Mouse (Mus musculus): Measurements from ENCODE around the gene Sult3a2. TPM values are rescaled to one million over a fixed set of nuclear protein-coding genes. Genes with fewer than 3 reads are reported as not detected.
"Not testable (repeated sequence)": the region's sequence is repeated elsewhere in the genome, so short reads cannot be mapped to it uniquely, and the experiment has no call there.

Gene Sult3a2
- not detected in 3 replicates for total RNA-seq (2017)

DNA sequence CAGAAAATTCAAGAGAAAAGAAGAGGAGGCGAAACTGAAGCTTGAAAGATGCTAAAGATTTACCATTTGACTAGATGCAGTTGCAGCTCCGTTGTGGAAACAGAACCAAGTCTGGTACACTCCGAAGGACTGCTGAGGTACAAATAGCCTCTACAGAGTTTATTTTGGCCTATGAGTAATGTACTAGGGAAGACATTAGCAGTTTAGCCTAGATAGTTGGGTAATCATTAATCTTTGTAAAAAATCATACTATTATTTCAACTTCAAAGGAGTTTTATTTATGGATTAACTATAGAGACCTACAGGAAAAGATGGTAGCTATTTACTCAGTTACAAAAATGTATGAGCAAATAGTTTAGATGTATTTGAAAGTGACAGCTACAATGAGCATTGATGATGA lies at the start of gene Sult3a2:
Sult3a2 (minus strand) TSS at position 101 of the 400 bp plus-strand sequence.
- no peak for ATAC-seq (replicated peaks; ENCODE audit: insufficient number of reproducible peaks, low FRiP score, low TSS enrichment, poor library complexity, severe bottlenecking)

DNA sequence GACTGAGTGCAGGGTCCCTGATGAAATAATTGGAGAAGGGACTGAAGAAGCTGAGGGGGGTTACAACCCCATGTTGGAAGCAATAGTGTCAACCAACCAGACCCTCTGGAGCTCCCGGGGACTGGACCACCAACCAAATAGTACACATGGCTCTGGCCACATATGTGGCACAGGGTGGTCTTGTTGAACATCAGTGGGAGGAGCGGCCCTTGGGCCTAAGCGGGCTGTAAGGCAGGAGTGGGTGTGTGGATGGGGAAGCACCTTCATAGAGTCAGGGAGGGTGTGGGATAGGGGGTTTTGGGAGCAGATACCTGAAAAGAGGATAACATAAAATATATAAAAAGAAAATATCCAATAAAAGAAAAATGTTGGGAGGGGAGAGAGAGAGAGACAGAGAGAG lies 34.4 kb upstream of the Sult3a2 start:
- no peak for ATAC-seq (replicated peaks; ENCODE audit: insufficient number of reproducible peaks, low FRiP score, low TSS enrichment, poor library complexity, severe bottlenecking)

DNA sequence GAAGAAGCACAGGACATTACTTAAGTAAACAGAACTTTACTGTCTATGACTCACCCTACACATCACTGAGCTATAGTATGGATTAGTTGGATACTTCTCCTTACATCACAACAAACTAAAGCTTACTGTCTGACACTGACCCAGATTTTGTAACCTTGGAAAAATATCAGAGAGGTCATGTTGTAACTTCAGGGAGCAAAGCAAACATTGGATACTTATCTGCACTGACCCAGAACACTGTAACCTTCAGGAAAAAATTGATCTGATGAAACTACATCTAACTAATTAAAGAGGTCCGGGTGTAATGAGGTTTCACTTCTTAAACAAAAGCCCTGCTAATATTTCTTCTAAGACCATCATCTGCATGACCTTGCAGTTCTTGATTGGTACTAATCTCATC lies 30.4 kb upstream of the Sult3a2 start:
- ATAC-seq (replicated peaks; ENCODE audit: insufficient number of reproducible peaks, low FRiP score, low TSS enrichment, poor library complexity, severe bottlenecking): no peak

DNA sequence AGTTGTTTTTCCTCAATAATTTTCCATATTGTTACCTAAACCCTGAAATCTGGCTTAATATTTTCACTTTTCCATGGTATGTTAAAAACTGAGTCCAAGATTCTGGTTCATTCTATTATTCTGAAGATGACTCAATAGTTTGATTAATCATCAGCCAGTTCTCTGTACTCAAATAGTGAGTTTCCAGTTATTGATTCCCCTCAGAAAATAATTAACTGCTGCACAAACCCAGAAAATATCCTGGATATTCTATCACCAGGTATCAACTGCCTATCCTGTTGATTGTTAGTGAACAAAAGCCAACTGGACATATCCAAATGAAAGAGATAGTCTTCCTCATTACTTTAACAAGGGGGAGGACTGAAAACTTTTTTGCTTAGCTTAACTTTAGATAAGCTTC lies 27.8 kb upstream of the Sult3a2 start:
- ATAC-seq (replicated peaks; ENCODE audit: insufficient number of reproducible peaks, low FRiP score, low TSS enrichment, poor library complexity, severe bottlenecking): no peak

DNA sequence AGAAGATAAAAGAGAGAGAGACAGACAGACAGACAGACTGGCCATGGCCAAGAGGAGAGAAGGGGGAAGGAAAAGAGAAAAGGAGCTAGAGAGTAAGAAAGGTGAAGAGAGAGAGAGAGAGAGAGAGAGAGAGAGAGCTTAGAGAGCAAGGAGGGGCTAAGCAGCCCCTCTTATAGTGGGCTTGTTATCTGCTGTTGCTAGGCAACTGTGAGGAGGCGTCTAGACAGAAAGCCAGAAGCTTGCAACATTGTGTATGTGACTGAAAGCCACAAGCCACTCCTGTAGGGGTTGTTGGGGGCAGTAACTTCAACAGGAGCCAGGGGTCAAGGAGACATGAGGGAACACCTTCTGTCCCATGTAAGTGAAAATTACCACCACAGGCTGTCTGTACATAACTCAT lies 25.3 kb upstream of the Sult3a2 start:
- no peak for ATAC-seq (replicated peaks; ENCODE audit: insufficient number of reproducible peaks, low FRiP score, low TSS enrichment, poor library complexity, severe bottlenecking)

DNA sequence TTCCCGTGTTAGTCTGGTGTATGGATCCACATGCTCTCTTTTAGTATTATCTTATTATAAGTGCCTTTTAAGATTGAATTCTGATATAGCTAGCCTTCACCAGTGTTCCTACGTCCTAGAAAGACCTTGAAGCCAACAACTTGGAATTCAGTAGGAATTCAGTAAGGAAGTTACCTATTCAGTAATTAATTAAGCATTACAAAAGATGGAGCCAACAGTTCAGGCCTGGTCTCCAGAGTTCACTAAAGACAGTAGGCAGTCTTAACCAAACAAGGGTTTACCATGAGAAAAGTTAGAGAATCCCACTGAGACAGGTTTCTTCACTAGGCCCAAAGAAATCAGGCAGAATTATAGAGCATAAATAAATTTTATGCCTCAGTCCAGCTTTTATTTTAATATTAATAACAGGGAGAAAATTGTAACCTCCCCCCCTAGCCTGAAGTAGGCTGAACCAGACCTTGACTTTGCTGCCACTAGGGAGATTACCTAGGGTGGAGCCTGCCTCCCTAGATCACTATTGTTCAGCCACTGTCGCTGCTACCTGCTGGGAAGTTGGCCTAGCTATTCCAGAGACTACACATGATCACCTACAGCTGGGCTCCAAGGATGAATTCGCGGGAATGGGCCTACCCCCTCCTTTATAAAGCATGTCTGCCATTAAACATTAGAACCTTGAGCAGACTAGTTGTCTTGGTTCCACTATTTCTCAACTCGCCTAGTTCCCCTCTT lies 10.9 kb upstream of the Sult3a2 start:
- ATAC-seq (replicated peaks; ENCODE audit: insufficient number of reproducible peaks, low FRiP score, low TSS enrichment, poor library complexity, severe bottlenecking): not testable (repeated sequence)

DNA sequence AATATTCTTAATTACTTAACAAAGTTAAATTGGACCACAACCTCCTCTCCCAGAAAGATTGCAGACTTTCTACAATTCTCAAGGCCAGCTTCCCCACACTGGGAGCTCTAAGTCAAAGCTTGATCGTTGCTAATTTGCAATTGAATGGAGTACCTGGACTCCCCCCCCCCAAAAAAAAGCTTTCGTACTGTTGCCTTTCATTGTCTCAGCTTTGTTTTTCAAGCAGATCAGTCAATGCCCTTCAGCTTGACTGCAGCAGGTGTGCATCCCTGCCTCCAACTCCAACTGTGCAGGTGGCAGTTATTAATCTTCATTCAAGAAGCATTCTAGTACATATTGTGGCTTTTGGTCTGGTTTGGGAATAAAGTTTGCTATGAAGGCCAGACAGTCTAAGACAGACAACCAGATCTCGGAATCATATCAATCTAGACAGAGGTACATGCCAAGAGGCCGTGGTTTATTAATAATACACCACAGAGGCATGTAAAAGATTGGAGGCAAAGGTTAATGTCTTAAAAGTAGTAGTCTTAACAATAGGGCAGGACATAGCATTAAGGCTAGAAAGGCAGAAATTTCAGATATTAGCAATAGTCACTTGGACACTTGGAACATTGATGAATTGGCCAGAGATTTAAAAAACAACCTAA lies 9.9 kb upstream of the Sult3a2 start:
- not testable (repeated sequence) for ATAC-seq (replicated peaks; ENCODE audit: insufficient number of reproducible peaks, low FRiP score, low TSS enrichment, poor library complexity, severe bottlenecking)

DNA sequence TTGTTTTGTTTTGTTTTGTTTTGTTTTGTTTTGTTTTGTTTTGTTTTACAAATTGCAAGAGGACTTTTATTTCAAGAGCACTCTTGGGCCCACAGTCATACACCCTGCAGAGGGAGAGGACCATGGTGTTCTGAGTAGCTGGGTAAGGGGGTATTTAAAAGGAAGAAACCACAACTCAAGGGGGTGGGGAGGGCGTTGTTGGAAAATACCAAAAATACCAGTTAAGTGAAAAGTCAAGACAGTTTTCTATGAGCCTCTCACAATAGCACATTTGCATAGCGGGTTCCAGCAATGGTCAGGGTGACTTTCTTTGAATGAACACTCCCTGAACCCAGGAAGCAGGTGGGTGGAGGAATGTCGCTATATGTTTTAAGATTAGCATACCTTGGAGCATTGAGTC lies 5.7 kb upstream of the Sult3a2 start:
- ATAC-seq (replicated peaks; ENCODE audit: insufficient number of reproducible peaks, low FRiP score, low TSS enrichment, poor library complexity, severe bottlenecking): not testable (repeated sequence)

DNA sequence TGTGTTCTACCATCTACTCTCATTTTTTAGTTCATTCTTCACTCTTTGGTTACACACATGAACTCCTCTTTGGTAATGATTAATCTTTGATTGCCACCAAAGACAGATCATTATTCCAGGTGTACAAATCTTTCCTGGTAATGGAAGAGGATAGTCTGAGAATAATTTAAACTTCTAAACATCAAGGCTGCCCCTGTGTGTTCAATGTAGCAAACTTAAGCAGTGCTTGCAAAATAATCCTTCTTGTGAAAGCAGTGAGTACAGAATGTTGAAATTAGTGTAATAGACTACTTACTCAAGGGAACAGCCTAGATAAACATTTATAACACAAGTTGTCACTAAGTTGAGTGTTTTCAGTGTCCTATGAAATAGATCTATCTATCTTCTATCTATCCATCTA lies 1.0 kb upstream of the Sult3a2 start:
- no peak for ATAC-seq (replicated peaks; ENCODE audit: insufficient number of reproducible peaks, low FRiP score, low TSS enrichment, poor library complexity, severe bottlenecking)

DNA sequence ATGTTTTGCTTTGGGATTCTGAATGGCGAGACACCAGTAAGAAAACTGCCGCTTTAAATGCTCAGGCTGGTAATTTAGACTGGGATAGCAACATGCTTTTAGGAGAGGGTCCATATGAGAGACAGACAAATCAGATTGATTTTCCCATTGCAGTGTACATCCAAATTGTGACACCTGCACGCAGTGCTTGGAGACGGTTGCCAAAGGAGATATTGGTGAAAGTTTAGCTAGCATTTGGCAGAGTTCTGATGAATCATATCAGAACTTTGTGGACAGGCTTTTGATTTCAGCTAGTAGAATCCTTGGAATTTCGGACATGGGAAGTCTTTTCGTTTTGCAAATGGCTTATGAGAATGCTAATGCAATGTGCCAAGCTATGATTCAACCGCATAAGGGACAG lies 51.3 kb downstream of the Sult3a2 start:
- not testable (repeated sequence) for ATAC-seq (replicated peaks; ENCODE audit: insufficient number of reproducible peaks, low FRiP score, low TSS enrichment, poor library complexity, severe bottlenecking)

DNA sequence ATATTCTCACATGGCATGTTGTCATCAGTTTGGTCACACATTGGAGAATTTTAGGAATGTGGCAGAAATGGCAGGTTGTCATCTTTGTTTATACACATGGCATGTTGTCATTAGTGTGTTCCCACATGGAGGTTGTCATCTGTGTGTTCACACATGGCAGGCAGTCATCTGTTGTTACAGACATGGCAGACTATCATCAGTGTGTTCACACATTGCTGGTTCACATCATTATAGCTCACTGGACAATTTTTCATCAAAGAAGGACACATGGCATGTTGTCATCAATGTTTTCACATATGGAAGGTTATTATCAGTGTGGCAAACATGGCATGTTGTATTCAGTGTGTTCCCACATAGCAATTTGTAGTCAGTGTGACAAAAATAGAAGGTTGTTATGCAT lies 53.3 kb downstream of the Sult3a2 start:
- ATAC-seq (replicated peaks; ENCODE audit: insufficient number of reproducible peaks, low FRiP score, low TSS enrichment, poor library complexity, severe bottlenecking): no peak

DNA sequence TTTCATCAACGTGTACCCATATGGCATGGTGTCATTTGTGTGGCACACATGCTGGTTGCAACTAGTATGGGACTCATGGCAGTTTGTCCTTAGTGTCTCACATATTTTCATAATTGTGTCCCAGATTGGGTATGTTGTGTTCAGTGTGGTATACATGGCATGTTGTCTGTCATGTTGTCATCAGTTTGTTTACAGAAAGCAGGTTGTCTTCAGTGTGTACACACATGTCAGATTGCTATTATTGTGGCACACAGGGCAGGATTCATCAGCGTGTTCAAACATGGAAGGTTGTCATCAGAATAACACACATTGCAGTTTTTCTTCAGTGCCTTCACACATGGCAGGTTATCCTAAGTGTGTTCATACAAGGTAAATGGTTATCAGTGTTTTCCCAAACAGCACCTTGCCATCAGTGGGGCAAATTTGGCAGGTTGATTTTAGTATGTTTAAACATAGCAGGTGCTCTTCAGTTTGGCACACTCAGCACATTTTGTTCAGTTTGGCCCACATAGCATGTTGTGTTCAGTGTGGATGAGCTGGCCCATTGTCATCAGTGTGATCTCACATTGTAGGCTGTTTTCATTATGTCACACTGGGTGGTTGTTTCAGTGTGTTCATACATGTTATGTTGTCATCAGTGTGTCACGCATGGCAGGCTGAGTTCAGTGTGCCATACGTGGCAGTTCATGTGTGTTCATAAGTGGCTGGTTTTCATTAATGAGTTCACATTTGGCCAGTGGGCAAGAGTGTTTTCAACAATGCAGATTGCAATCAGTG lies 53.9 kb downstream of the Sult3a2 start:
- no peak for ATAC-seq (replicated peaks; ENCODE audit: insufficient number of reproducible peaks, low FRiP score, low TSS enrichment, poor library complexity, severe bottlenecking)

DNA sequence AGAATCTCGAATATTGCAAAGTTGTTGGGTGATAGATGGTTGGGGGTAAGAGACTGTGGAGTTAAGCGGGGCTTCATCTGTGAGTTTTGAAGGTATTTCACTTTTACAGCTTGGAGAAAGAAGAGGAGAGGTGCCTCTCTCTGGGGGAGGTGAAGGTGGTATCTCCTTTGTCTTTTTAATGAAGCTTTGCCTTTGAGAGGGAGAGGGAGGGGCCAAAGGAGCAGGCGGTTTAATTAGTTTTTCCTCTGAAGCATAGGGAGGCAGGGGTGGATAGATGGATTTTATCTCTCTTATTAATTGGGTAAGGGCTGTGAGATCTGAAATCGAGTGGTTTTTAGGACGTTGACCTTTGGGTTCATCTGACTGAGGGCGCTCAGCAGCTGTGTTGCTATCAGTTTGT lies 62.7 kb downstream of the Sult3a2 start:
- no peak for ATAC-seq (replicated peaks; ENCODE audit: insufficient number of reproducible peaks, low FRiP score, low TSS enrichment, poor library complexity, severe bottlenecking)

DNA sequence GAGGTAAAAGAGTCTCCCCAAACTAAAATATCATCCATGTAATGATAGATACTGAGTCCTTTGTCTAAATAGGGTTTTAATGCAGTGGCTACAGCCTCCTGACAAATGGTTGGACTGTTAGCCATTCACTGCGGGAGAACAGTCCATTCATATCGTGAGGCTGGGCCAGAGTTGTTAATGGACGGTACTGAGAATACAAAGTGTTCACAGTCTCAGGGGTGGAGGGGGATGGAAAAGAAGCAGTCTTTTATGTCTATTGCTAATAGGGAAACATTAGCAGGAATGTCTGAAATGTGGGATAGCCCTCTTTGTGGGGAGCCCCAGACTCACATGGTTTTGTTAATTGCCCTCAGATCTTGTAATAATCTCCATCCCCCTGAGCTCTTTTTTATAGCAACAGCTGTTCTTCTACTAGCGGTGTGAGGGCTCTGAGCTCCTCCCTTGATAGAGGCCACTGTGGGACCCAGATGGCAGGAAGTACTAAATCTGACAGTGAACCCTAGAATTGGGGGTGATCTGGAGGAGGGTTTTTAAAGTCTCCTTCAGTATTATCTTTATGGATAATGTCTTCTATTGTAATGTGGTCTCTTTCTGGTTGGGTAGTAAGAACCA lies 64.6 kb downstream of the Sult3a2 start:
- no peak for ATAC-seq (replicated peaks; ENCODE audit: insufficient number of reproducible peaks, low FRiP score, low TSS enrichment, poor library complexity, severe bottlenecking)

Other genes with a start within 250 kb of the Sult3a2 start
- gene Clvs2, start 161.9 kb downstream of the Sult3a2 start, total RNA-seq (2017): not detected in 3 replicates
- gene Sult3a1, start 71.0 kb upstream of the Sult3a2 start, total RNA-seq (2017): not detected in 3 replicates
- not detected in 3 replicates for gene Rsph4a, start 118.4 kb upstream of the Sult3a2 start, total RNA-seq (2017)
- 75.7 to 106 TPM (median 102 TPM) in 3 replicates for gene Zup1, start 164.6 kb upstream of the Sult3a2 start, total RNA-seq (2017)
- 87.2 to 102 TPM (median 97.4 TPM) in 3 replicates for gene Rwdd1, start 232.9 kb upstream of the Sult3a2 start, total RNA-seq (2017)

Data from monocyte, adult 5-6 weeks (primary cell).